Mouse (Mus musculus): Measurements from ENCODE around the gene Igsf6.
"Not testable (repeated sequence)": the region's sequence is repeated elsewhere in the genome, so short reads cannot be mapped to it uniquely, and the experiment has no call there.

Gene Igsf6

DNA sequence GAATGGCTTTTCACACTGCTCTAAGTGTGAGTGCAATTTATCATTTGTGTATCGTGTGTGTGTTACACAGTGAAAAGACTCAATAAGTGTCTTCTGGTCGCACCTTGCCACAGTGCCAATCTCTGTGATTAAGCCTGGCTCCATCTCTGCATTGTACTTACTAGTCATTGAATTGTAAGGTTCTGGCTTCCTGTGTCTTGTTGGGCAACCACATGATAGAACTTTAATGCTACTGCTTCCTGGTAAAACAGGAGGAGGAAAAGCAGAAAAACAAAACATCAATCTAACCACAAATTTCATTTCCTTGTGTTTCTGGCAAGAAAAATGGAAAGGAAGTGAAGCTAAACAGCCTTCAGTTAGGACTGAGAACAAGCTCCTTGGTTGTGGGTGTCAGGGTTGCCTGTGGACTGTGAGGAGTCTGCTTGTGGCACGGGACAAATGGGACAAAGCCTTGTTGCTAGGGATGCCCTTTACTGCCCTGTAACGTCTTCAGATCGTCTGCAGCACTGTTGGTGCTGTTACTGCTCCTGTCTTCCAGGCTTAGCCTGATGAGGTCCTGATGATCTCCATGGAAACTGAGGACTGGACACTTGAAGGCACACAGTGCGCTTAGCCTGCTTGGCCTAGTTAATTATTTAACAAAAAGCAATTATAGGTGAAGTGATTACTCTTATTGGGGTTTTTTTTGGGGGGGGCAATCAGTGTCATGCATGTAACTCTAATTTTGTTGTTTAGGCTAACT, 14.7 kb downstream of the Igsf6 start:
- DNase-seq (ENCODE audit: low read depth in 2 of 2, low spot score in 2 of 2): peak; percentile 18 to 46

DNA sequence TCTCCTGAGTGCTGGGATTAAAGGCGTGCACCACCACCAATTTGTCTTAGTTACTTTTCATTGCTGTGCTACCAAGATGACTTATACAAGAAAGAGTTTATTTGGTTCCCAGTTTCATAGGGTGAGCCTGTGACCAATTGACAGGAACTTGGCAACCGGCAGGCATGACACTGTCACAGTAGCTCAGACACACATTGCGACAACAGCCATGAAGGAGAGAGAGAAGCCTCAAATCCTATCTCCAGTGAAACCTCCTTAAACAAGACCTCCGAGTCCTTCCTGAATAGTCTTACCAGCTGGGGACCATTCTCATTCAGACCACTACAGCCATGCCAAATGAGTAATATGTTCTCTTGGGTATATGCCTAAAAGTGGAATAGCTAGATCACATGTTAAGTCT, 21.3 kb downstream of the Igsf6 start:
- DNase-seq (ENCODE audit: low read depth in 2 of 2, low spot score in 2 of 2): no peak

DNA sequence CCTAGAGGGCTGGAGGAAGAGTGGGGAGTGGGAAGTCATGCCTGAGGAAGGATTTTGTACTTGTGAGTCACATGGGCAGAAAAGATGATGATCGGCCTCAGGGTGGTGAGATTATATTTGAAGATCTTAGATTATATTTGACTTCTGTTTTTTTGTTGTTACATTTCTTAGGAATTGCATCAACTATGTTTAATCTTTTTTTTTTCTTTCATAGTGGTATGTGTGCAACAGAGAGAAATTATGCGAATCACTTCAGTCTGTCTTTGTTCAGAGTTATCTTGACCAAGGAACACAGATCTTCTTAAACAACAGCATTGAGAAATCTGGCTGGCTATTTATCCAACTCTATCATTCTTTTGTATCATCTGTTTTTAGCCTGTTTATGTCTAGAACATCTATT, 26.7 kb downstream of the Igsf6 start:
- no peak for DNase-seq (ENCODE audit: low read depth in 2 of 2, low spot score in 2 of 2)

DNA sequence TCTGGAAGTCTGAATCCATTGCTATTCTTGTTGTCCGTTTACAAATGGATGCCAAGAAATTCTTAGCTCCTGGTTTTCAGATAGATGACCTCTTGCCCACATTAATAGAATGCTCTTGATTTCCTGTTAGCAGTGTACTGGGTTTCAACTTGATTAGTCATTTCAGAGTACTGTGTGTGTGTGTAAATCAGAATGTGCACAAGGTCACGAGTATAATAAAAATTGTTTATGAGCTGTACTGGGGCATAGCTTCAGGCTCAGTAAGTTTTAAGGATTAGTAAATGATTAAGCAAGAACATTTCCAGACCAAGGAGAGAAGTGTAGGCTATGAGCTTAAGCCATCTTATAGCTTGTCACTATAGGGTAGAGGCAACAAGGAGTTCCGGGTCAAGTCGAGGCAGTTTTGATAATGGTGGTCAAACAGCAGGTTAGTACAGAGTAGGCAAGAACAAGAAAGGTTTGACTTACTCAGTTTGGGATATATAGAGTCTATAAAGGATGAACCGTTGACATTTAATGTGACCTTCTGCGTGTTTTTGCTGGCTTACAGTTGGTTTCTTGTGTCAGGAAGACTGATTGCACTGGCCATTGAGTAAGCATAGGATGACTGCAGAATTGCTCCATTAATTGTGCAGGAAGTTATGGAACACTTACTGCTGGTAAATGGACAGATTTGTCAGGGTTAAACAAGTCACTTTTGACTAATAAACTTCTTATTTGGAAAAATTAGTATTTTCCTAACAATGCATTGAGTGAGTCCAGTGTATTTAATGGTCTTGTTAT, 28.5 kb downstream of the Igsf6 start:
- no peak for DNase-seq (ENCODE audit: low read depth in 2 of 2, low spot score in 2 of 2)

DNA sequence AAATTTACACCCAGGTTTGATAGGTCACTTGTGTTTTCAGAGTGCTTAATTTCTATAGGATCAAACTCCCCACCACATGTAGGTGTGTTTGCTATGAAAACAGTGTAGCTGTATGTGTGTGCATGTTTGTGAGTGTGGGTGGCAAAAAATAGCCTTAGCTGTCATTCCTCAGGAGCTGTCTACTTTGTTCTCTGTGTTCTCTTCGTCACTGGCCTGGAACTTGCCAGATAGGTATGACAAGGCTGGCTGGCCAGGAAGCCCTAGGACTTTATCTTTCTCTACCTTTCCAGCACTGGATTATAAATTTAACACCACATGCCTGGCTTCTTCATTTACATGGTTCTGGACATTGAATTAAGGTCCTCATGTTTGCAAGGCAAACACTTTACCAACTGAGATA, 30.1 kb downstream of the Igsf6 start:
- no peak for DNase-seq (ENCODE audit: low read depth in 2 of 2, low spot score in 2 of 2)

DNA sequence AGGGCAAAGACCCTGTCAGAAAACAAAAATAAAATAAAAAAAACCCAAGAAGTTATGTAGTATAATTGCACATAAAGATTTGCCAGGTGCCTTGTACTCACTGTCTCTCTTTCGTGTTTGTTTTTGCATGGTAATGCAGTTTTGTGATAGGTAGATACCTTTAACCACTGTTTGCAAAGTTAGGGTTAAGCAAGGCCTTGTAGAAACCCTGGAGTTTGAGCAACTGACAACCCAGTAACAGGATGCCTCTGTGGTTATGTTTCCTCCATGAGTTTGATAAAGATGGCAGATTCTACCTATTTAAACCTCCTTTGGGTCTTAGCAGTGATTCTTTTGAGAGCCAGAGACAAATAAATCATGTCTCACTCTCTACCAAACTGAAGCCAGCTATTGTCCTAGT, 30.9 kb downstream of the Igsf6 start:
- no peak for DNase-seq (ENCODE audit: low read depth in 2 of 2, low spot score in 2 of 2)

DNA sequence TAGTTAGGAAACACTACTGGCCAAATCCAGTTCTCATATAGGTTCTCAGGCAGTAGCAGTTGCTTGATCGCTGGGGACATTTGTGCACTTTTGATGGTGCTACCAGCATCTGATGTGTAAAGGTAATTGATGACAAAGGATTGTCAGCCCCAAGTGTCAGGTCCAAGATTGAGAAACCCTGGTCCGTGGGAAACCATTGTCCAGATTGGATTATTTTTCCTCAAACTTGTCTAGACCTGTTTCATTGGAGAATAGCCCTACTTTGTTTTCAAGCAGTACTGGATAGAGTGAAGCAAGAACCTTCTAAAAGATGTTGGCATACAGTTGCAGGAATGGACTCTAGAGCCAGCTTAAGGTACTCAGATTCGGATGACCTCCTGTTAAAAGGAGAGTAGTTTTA, 31.4 kb downstream of the Igsf6 start:
- no peak for DNase-seq (ENCODE audit: low read depth in 2 of 2, low spot score in 2 of 2)

DNA sequence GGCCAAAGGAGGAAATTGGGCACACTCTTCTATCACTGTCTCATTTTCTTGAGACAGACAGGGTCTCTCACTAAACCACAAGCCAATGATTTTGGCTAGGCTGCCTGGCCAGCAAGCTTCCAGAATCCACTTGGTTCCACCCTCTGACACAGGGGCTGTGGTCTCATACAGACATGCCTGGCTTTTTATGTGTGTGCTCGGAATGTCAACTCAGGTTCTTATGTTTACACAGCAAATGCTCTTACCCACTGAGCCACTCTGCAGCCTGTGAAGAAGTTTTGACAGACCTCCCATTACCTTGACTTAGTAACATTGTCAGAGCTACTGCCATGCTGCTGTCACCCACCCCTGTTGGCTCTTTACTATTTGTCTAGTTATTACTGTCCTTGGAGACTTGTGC, 32.4 kb downstream of the Igsf6 start:
- DNase-seq (ENCODE audit: low read depth in 2 of 2, low spot score in 2 of 2): no peak

DNA sequence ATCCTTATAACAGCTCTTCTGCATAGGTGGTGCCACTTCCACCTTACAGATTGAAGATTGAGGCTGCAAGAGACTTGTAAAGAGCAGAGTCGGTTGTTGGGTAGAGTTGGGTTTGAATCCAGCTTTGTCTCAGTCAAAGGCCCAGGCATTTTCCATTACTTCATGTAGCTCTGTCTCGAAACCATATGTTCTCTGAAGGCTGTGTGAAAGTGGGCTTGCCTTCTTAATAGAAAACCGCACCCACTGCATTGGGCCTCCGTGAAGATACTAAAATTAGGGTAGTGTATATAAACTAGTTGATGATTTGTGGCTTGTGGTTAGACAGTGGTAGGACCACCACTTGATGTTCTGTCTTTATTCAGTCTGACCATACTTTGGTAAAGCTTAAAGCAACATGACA, 33.8 kb downstream of the Igsf6 start:
- DNase-seq (ENCODE audit: low read depth in 2 of 2, low spot score in 2 of 2): no peak

DNA sequence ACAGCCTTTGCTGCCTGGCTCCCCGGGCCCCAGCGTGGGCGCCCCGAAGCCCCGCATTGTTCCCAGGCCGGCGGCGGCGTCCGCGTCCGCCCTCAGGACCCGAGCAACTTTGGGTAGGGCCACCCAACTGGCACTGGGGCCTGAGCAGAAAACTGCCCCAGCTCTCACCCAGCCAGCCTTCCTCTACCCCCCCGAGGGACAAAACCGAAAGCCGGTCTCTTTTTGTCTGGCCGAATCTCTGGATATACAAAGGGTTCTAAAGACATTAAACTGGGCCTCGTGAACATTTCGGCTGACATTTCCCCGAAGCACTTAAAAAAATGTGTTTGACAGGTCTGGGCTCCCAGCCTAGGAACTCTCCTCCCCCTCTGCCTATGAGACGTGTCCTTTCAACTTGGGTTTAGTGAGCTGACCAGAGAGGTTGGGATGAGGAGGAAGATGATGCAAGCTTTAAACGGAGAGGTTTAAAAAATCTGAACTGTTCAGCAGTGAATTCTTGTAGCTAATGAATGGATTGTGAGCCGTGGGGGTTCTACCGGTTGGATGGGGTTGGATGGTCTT, 39.1 kb downstream of the Igsf6 start:
- DNase-seq (ENCODE audit: low read depth in 2 of 2, low spot score in 2 of 2): no peak

DNA sequence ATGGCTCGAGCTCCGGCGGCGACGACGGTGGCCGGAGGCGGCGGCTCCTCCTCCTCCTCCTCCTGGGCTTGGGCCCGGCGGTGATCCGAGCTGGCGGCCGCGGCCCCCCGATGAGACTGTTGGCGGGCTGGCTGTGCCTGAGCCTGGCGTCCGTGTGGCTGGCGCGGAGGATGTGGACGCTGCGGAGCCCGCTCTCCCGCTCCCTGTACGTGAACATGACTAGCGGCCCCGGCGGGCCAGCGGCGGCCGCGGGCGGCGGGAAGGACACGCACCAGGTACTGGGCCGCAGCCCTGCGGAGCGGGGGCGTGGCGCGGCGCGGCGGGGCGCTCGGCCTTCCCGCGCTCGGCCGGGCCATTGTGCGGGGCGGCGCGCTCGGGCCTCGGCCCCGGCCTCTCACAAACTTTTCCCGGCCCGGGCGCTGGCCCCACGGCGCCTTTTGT, 39.7 kb downstream of the Igsf6 start:
- DNase-seq (ENCODE audit: low read depth in 2 of 2, low spot score in 2 of 2): peak in 1 of 2 experiments; percentile 57

DNA sequence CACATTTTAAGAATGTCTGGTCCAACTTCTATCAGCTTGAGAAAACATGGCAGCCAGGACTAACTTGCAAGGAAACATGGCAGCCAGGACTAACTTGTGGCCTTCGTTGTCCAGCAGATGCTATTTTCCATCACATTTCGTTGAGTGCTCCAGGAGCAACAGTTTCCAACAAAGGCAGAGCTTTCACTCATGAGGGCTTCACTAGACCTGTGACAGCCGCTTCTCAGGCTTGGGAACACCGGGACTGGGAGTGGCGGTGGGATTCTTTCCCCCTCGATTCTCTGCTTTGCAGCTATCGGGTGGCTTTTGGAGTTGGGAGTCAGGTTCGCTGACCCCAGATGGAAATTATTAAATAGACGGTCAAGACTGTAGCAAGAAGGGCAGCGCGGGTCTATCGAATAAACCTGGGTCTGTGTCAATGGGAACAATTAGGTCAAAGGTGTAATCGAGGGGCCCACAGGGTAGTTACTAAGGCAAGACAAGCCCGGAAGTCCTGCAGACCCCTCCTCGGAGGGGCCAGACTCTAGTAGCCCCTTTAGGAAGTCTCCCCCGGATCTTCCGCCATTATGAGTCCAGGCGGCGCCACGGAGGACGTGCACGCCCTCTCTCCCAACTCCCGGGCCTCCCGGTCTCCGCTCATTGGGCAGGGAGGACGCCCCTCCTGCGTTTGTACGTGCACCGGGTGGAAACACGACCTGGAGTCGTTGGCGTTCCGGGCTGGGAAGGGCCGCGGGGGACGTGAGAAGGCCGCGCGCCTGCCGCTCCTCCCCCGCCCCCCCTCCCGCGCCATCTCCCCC, 40.3 kb downstream of the Igsf6 start, which contains the start of gene Mettl9:
Gene Mettl9, plus strand, starts transcription at position 590 of the 797 bp plus-strand sequence.
- peak; percentile 90 to 92 for DNase-seq (ENCODE audit: low read depth in 2 of 2, low spot score in 2 of 2)

DNA sequence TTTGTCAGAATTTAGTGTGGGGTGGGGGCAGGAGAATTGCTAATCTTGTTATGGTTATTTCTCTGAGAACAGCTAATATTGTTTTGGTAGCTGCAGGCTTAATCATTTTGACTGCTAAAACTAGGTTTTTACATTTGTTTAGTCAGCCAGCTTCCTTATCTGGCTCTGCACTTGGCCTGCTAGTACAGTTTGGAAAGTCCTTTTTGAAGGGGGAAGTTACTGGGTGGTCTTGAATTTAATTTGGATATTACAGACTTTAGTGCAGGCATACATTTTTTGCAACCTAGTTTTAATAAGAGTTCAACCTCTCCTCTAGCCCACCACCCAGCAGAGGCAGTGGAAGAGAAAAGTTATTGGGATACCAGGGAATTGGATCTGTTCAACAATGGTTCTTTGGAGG, 44.4 kb downstream of the Igsf6 start:
- not testable (repeated sequence) for DNase-seq (ENCODE audit: low read depth in 2 of 2, low spot score in 2 of 2)

DNA sequence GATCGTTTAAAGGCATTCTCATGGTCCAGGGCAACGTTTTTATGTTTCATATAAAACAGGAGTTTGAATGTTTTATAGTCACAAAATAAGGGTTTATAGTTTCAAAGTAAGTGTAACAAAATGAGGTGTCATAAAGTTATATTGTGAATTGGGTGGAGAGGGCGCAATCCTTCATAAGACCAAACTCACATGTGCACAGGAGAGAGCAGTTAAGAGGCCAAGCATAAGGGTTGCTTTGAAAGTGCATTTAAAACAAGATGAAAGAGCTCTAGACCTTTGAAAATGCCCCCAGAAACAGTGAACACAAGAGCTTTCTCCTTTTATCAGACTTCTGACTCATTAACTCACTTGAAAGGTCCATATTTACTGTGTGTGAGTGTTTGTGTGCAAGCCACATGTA, 48.1 kb downstream of the Igsf6 start:
- DNase-seq (ENCODE audit: low read depth in 2 of 2, low spot score in 2 of 2): no peak

DNA sequence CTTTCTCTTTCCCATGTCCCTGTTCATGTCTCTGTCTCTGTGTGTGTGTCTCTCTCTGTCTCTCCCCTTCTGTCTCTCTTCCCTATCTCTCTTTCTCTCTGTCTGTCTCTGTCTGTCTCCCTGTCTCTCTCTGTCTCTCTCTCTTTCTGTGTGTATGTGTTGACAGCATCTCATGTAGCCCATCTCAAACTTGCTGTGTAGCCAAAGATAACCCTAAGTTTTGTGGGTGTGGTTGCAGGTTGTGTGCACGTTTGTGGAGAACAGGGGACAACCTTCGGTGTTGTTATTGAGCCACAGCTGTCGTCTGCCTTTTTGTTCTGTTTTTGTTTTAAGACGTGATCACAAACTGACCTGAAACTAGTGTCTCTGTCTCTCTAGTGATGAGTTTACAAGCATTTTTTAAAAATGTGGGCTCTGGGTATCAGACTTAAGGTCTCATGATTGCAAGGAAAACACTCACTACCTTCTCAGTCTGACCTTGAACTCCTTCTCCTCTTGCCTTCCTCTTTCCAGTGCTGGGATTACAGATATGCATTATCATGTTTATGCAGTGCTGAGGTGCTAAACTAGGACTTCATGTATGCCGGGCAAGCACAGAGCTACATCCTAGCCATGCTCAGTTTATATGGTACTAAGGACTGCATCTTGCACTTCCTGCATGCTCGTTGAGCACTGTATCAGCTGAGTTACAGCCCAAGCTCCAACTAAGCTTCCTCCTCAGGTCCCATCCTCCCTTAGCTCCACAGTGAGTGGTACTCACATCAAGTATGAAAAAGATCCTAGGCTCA, 49.0 kb downstream of the Igsf6 start:
- no peak for DNase-seq (ENCODE audit: low read depth in 2 of 2, low spot score in 2 of 2)

DNA sequence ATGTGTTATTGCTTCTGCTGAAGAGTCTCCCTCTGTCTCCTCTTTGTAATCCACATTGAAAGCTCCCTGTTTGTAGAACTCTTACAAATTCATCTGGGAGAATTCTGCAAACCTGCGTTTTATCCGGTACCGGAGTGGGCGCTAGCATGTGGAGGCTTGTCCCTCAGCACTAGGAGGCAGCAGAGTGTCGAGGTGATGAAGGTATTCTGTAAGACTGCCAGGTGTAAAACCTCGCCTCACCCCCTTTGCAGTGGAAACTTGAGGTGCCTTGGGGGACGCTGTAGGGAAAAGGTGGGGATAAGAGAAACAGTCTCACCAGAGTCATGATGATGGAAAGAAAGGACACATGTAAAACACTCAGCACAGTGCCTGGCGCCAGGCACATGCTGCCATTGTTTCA, 54.1 kb downstream of the Igsf6 start:
- peak; percentile 27 to 51 for DNase-seq (ENCODE audit: low read depth in 2 of 2, low spot score in 2 of 2)

DNA sequence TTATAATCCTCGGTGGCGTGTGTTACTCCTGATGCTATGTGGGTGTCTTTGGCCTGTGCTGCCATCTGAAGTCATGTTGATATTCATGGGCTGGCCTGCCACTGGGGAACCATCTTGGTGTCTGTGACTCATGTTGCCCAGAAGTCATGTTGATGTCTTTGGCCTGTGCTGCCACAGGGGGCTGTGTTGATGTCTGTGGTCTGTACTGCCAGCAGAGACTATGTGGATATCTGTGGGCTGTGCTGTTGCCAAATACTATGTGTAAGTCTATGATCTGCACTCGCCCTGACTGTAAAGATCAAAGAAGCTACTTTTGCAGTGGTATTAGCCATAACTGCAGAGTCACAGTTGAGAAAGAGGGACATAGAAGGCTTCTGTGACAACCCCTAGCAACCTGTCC, 55.6 kb downstream of the Igsf6 start:
- no peak for DNase-seq (ENCODE audit: low read depth in 2 of 2, low spot score in 2 of 2)

DNA sequence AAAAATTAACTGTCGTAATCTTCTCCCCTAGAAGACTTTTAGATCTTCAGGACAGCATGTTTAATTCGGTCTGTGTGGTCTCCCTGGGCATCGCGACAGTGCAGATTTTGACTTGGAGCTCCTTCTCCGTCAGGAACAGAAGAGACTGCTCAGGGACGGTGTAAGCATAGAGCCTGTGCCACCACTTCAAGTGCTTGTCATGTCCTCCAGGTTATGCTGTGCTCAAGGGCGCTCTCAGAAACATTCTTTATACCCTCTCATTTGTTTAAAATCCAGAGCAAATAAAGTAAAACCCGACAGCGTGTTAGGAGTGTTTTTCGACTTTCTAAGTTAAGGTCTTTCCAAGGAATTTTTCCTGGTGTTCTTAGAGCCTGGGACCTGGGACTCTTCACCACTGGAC, 59.9 kb downstream of the Igsf6 start:
- DNase-seq (ENCODE audit: low read depth in 2 of 2, low spot score in 2 of 2): no peak

Measured in CD8-positive naive resting alpha-beta T cell, adult 2 months (primary cell).